Mouse (Mus musculus): Measurements from ENCODE around the gene Tnfrsf1a.

Tnfrsf1a gene

DNA sequence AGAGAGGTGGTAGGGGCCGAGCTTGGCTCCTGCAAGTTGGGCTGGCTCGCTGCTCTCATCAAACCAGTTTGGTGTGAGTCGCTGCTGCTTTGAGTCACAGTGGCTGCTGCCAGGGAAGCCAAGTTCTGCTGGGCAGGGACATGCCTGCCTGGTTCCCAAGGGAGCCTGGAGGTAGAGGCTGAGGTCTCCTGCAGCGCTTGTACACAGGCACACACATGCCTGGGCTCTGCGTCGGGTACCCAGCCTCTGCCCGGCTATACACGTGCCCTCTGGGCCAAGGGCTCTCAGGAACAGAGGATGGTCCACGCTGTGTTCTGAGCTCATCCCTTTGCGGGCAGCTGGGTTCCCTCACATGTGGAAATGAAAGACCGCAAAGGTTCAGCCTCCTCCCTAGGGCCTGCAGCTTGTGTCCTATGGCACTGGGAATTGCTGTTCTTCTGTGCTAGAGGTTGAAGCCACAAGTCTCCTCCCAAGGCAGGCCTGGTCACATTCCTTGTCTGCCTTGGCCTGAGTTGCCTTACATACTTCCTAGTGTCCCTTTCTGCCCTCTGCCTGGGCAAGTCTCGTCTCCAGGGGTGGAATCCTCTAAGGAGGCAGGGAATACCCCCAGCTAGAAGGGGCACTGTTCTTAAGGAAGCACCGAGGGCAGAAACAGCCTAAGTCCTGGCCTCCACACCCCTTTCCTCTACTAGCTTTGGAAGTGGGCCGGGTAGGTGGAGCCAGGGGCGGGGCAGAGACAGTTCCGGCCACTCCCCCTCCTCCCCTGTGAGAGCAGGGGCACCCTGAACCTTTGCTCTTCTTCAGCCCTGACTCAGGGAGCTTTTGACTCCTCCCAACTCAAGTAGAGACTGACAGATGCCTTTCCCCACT lies 28.7 kb downstream of the Tnfrsf1a start:
- intact Hi-C loops (cut with DNase I) = no loop called here

DNA sequence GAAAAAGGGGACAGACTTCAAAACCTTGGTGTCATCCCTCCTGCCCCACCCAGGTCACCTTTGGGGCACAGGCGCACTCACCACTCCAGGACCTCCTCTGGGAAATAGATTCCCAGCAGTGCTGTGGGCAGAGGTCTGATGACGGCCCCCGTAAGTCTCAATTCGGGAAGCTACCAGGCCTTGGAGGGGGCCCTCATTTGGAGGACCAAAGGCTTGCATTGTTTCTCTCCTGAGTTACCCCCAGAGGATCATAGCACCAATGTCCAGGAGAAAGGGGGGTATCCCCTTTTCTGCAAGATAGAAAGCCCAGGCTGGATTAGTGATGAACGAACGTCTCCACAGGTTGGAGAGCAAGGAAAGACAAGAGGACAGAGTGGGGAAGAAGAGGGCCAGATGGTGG lies 29.5 kb downstream of the Tnfrsf1a start:
- intact Hi-C loops (cut with DNase I) = no loop called here

- intact Hi-C loops (cut with DNase I) = no loop called here
These were observed 30.6 kb downstream of the Tnfrsf1a start for GRCm38 (mm10) chr6:125379781-125380180.

DNA sequence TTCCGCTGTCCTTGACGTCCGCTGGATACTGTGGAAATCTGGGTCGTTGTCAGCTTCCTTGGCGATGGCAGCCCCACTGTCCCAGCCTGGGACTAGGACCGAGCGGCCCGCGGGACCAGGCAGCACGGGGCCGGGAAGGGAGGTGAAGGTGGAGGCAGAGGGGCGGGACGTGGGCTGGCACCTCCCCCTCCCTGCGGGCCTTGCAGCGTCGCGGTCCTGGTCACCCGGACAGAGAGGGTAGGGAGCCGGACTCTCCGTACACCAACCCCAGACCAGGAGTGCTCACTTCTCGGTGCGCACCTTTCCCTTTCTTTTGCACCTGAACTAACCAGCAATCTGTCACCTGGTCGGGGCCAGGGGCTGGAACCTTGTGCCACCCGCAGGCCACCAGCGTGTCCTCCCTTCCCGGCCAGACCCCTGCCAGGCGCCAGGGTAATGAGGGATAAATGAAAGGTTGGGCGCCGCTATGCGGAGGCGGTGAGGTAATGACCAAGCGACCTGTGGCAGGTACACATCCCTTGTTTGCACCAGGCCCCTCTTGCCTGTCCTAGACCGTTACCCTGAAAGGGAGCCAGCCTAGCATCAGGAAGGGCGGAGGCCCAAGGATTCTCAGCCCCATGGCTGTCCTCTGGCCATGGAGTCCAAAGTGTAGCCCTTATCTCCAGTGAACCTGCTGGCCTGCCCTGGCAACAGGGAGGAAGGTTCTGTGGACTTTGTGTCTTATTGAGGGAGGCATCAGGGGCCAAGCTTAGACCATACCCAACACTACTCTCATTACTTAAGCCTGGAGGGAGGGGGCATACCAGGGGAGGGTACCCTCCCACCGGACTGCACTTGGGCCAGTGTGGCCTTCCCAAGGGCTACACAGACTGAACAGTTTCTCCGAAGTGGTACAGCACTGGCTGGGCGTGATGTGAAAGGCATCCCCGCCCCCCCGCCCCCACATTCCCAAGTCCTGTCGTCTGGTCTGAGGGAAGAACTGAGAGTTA lies 31.5 kb downstream of the Tnfrsf1a start, which contains the start of gene Plekhg6:
TSS of gene Plekhg6 (minus strand) at position 422 of the 989 bp plus-strand sequence.
- intact Hi-C loops (cut with DNase I) = no loop called here

- intact Hi-C loops (cut with DNase I) = no loop called here
These were observed 32.9 kb downstream of the Tnfrsf1a start for GRCm38 (mm10) chr6:125382024-125382423.

DNA sequence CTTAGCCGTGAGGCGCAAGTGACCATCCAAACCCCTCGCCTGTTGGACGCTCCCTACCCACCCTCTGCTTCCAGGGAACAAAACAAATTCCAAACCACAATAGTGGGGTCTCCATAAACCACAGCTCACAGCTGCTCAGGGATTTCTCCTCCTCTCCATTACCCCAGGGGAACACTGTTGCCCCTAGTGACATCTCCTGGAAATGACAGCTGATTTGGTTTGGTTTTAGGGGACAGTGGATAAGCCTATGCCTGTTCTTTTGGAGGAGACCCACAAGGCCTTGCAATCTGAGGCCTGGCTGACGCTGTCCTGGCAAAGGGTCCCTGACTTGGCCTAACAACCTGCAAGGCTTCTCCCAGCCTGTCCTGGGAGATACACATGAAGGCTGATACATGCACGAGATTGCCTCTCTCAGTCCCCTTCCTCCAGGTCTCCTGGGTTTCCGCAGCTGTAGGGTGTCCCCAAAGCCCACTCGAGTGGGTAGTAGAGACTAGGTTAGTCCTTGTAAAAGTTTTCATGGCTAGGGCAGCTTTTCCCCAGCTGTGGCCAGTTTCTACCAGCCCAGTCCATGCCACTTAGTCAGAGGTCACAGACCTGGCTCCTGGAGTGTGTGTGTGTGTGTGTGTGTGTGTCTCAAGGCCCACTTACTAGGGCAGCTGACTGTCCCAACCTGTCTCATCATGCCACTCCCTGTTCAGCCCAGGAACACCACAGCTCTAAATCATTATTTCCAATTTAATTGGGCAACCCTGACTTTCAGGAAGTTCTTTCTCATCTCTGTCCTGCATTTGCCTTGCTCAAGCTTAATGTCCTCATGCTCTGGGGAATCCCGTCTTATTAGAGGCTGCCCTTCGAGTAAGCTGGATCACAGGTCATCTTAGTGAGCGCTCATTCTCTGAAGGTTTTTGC lies 36.2 kb downstream of the Tnfrsf1a start:
- intact Hi-C loops (cut with DNase I) = no loop called here

GRCm38 (mm10) chr6:125386080-125386479 lies 36.9 kb downstream of the Tnfrsf1a start:
- intact Hi-C loops (cut with DNase I) = no loop called here

DNA sequence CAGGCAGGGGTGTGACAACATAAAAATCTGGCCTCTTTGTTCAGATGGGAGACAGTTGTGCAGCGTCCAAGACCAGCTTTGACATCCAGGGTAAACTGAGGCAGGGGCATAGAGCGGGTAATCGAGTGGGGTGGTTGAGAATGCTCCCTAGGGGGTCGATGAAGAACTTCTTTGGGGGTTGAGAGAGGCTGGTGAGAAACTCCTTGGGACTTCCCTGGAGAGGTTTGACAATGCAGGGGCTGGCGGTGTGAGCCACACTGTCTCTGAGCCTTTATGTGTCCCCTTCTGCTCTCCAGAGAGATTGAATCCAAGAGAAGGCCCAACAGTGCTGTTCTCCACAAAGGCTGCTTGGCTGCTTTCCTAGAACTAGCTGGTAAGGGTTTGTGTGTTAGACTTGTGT lies 40.7 kb downstream of the Tnfrsf1a start:
- intact Hi-C loops (cut with DNase I) = no loop called here

- intact Hi-C loops (cut with DNase I) = no loop called here
These were observed 56.6 kb downstream of the Tnfrsf1a start for GRCm38 (mm10) chr6:125405461-125406382.

DNA sequence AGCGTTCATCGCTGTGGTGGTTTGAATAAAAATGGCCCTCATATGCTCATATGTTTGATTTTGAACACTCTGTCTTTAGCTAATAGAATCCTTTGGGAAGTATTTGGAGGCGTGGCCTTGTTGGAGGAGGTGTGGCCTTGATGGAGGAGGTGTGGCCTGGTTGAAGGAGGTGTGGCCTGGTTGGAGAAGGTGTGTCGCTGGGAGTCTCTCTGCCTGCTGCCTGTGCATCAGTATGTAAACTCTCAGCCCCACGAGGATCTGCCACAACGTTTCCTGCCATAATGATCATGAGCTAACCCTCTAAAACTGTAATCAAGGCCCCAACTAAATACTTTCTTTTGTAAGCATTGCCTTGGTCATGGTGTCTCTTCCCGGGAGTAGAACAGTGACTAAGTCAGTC lies 58.1 kb downstream of the Tnfrsf1a start:
- intact Hi-C loops (cut with DNase I) = no loop called here

- intact Hi-C loops (cut with DNase I) = no loop called here
These were observed 58.5 kb downstream of the Tnfrsf1a start for GRCm38 (mm10) chr6:125407657-125408056.

DNA sequence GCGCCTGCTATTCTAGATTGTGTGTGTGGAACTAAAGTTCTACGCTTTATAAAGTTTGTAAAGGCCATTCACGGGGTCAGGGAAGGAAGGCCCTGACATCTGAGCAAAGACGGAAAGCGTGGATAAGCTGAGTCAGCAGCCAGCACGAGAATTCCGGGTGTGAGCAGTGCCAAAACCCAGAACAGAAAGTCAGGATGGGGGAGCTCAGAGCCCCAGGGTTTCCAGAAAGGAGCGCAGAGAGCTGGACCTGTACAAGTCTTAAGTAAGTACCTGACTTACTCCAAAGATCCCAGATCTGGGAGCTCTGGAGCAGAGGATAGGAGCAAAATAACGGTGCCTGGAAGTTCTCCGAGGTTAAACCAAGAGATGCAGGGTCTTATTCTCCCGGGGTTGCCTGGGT lies 61.4 kb downstream of the Tnfrsf1a start:
- intact Hi-C loops (cut with DNase I) = no loop called here

DNA sequence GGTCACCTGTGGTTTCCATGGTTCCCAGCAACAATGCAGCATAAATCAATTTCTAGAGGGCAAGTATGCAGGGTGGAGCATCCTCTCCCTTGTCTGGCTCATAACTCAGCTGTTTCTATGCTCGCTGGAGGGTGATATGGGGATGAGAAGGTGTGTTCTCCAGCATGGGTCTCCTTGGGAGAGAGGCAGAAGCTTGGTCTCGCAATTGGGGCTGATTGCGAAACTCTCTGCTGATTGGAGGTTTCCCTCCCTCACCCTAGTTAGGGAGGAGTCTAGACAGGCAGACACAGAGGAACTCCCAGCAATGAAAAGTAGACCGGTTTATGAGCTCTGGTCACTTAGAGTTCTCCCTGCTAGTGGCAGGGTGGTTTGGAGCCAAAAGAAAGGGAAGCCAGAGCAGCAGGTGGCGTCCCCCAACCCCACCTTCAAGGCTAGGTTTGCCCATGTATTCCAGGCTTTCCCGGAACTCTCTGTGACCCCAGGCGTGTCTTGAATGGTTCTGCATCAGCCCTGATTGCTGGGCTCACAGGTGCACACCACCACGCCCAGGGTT lies 61.9 kb downstream of the Tnfrsf1a start:
- intact Hi-C loops (cut with DNase I) = no loop called here

- intact Hi-C loops (cut with DNase I) = no loop called here
These were observed 62.5 kb downstream of the Tnfrsf1a start for GRCm38 (mm10) chr6:125411661-125412060.
